Mouse (Mus musculus): Measurements from ENCODE around the gene Ipo4.

Gene Ipo4

DNA sequence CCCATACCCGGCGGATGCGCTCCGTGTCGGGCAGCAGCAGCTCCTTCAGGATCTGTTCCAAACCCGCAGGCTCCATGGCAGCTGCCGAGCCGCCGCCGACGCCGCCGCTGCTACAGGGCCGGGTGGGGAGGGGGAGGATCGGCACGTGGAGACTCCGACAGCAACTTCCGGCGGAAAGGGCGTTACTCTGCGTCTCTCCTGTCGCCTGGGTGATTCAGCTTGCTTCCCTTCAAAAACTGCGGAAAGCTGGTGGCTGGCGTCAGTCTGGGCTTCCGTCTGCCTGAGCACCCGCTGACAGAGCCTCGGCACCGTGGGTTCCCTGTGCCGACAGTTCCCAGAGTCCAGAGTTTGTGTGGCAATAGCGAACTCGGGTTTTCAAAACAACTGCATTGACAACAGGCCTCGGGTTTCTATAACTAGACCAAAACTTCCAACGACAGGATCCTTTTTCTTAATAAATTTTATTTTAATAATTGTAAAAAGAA lies at the start of gene Ipo4:
TSS of gene Ipo4 (minus strand) at position 435 of the 485 bp plus-strand sequence.
- DNase-seq (ENCODE audit: low spot score in 2 of 2): peak; percentile 83 to 84

DNA sequence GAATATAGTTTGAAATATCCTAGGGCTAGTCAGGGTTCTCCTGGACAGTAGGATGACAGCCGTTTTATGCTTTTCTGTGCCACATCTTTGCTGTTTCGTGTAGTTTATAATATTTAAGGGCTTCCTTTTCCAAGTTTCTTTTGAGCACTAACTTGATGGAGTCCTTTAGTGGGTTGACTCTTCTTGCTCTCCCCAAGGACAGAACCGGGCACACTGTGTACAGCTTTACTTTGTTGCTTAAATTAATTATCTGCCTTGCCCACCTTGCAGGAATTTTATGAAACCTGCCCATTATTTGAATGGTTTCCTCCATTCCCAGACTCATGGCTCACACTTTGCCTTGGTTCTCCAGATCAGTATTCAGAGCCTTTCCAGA lies 46.3 kb upstream of the Ipo4 start:
- DNase-seq (ENCODE audit: low spot score in 2 of 2): no peak

DNA sequence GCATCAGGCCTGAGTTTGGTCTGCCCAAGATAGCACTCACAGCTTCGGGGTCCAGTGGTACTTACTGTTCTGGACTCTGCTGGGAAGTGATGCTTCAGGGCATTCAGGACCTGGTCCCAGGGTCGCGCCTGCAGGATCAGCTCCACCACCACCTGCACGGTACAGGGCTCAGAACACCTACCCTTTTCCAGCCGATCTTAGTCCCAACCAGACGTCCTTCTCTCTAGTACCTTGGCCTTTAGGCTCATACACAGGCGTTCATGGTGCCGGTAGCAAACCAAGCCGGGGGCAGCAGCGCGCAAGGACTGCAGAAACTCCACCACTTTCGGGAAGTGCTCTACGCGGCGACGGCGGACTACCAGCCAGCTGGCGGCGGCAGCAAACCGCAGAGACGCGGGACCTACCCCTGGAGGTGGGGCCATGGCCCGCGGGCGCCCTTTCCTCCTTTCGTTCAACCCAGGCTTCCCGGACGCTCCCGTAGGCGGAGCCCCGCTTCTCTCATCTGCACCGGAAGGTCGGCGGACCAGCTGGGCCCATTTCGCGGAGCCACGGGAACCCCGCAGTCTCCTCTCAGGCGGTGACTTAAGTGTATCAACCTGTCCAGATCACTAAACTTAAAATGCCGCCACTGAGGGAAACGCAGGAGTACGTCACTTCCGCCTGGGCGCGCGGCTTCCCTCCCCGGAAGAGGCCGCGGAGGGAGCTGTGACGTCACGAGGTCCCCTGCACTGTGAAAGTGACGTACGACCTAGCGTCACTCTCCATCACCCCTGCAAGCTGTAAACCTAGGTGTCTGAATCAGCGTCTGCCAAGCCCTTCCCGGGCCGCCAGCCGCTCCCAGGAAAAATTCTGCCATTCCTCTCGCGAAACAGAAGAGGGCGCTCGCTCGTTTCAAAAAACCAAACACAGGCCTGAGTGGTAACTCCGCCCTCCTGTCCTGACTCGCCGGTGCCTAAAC lies 45.7 kb upstream of the Ipo4 start, which contains the start of gene Tinf2:
TSS of gene Tinf2 (minus strand) at position 661 of the 958 bp plus-strand sequence.
- DNase-seq (ENCODE audit: low spot score in 2 of 2): peak; percentile 91 to 92

DNA sequence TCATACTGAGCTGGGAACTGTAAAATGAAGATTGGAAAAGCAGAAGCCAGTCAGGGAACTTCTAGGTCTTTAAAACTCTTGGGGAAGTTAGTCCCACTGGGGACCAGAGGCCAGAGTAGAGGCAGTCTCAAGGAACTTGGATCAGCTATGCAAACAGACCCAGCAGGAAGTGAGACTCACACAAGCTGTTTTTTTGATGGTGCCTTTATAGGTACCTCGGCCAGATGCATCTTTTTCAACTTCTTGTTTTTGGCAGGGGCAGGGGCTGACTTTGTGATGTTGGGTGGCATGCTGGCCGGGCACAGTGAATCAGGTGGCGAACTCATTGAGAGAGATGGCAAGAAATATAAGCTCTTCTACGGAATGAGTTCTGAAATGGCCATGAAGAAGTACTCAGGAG lies 41.9 kb upstream of the Ipo4 start:
- DNase-seq (ENCODE audit: low spot score in 2 of 2): peak; percentile 47 to 48

DNA sequence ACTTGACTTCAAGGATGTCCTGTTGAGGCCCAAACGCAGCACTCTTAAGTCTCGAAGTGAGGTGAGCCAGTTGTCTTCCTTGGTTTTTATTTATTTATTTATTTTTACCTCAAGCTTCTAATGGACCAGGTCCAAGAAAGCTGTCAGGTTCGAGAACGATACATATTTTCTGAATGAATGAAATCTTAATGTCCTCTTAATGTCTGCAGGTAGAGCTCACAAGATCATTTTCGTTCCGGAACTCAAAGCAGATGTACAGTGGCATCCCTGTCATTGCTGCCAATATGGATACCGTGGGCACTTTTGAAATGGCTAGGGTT lies 36.9 kb upstream of the Ipo4 start:
- no peak for DNase-seq (ENCODE audit: low spot score in 2 of 2)

DNA sequence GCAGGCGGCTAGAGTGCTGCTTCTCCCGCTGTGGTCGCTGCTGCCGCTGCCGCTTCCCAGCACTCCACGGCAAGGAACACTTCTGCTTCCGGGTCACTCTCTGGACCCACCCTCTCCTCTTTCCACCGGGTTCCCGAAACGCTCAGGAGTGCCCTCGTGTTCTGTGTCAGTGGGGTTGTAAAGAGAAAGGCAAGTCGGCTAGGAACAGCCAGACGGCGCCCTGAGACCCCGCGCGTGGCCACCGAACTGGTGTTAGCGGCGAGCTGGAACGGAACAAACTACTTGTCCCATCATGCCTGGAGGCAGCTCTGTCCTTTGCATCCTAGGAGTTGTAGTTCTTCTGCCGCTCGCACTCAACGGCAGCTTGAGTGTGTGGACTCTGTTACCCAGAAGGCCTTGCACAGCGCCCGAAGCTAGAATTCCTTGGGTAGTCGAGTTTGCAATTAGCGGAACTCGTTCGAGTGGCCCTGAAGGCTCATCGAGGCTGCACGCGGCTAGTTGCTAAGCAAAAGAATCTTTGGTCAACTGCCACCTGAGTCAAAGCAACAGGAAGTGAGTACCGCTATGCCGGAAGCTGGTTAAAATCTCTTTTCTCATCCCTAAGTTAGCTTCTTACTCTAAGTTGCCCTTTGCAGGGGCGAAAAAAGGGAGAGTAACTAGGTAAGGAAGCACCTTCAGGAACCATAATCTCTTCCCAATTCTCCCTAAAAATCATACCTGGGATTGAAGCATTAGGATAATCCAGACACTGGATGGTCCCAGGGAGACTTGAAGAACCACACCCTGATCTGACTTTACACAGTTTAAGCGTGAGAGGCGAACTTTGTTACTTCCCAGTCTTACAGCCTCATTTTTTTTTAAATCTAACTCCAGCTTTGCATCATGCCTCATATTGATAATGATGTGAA lies 36.3 kb upstream of the Ipo4 start, which contains the start of the genes Gmpr2 and Nedd8:
TSS of gene Gmpr2 (plus strand) at position 109 of the 908 bp plus-strand sequence.
TSS of gene Nedd8 (minus strand) at position 292 of the 908 bp plus-strand sequence.
- peak; percentile 95 for DNase-seq (ENCODE audit: low spot score in 2 of 2)

DNA sequence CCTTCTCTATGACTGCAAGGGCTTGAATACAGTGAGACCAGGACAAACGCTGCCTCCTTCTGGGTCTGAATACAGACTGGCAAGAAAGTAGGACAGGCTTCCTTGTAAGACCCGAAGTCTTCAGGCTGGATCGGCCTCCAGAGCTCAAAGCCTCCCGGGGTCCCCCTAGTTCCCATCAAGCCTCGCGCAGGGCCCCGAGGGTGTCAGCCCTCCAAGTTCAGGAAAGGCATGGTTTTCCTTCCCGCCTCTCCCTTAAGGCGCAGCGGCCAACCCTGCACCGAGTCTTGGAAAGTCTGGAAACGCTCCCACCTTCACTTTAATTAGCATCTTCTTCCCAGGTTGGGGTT lies 35.7 kb upstream of the Ipo4 start:
- no peak for DNase-seq (ENCODE audit: low spot score in 2 of 2)

DNA sequence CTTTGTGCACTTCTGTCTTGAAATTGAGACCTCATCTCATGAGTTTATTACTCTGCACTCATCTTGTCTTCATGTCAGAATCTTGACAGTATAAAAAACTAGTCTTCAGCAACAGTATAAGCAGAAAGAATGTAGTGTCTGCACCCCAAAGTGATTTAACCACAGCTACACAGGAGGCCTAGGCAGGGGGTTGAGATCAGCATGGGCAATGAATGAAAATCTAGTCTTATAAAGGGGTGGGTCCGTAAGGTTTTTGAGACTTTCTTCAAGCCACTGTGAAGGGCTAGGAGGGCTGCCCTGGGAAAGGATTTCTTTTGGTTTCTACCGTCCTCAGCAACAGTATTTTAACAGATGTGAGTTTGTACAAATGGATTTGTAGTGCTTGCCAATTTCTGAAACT lies 24.9 kb upstream of the Ipo4 start:
- DNase-seq (ENCODE audit: low spot score in 2 of 2): no peak

DNA sequence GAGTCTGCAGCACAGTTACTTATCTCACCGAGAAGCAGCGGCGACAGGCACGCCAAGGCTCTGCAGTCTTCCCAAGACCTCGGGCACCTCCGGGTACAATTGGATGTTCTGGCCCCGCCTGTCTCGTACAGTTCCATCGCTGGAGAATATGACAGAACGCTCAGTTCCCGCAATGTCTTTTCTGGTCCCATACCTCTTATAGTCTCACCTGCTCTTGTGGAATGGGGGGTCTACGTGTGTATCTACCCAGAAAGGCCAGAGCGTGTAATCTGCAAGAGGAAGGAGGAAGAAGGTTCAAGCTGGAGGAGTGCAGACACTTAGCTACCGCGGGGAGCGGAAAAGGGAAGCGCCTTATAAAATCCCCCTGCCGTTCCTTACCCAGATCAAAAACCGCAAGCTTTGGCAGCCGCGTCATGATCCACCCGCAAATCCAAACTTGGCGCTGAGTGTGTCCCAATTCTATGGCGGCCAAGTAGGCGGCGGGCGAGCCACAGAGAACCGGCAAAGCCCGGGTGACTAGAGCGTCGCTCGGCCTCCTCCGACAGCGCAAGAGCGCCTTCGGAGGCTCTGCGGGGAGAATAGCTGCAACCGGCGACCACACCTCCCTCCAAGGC lies 24.3 kb upstream of the Ipo4 start, which contains the start of gene Mdp1:
TSS of gene Mdp1 (minus strand) at position 549 of the 614 bp plus-strand sequence.
- peak; percentile 77 for DNase-seq (ENCODE audit: low spot score in 2 of 2)

DNA sequence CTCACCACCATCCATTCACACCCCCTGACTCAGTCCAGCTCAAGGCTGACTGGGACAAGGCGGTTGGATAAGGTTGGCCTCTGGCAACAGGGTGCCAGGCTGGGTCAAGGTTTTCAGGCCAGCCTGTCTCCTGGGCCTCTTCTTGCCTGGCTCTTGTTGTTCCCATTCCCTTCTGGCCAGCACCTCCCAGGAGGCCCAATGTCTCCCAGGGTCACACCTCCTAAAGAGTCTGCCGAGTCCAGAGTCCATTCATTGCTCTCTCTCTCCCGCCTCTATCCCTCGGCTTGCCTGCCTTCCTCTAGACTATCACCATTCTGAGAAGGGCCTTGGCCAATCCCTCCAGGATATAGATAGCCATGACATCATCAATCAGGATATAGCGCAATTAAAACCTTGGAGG lies 22.3 kb upstream of the Ipo4 start:
- DNase-seq (ENCODE audit: low spot score in 2 of 2): no peak

DNA sequence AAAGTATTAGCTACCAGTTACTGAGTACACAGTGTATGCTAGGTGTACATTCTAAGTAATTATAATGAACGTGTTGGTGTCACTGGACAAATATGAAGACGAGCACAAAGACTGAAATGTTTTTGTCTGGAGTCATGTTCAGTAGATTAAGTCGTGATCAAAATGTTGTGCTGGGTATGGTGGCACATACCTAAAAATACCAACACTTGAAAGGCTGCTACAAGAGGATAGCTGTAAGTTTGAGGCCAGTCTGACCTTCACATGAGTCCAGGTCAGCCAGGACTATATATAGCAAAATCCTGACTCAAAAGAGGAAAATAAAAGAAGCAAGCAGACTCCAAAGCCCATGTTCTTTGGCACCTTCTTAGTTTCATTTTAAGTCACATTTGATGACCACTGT lies 21.2 kb upstream of the Ipo4 start:
- no peak for DNase-seq (ENCODE audit: low spot score in 2 of 2)

DNA sequence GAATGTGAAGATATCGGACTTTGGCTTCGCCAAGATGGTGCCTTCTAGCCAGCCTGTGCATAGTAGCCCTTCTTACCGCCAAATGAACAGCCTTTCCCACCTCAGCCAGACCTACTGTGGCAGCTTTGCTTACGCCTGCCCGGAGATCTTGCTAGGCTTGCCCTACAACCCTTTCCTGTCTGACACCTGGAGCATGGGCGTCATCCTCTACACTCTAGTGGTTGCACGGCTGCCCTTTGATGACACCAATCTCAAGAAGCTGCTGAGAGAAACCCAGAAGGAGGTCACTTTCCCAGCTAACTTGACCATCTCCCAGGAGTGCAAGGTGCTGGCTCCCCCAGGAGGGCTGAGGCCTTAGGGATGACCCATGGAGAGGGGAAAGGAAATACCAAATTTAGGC lies 15.8 kb upstream of the Ipo4 start:
- DNase-seq (ENCODE audit: low spot score in 2 of 2): no peak

DNA sequence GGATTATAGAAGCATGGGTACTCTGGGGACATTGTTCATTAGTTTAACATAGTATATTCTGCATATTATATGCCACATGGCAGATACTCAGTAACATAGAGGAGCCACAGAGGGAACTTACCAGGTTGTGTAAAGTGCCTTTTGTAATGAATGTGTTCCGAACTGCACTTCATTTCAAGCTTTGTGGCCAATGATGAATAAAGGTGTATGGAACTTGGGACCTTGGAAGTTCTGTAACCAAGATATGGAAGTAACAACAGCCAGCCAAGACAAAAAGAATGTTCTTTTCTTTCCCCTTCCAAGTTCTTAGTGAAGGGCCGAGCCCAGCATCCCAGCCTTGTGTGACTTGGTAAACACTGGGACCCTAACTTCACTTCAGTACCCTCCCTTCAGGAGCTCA lies 14.1 kb upstream of the Ipo4 start, which contains the start of gene Tssk4:
TSS of gene Tssk4 (plus strand) at position 301 of the 400 bp plus-strand sequence.
- no peak for DNase-seq (ENCODE audit: low spot score in 2 of 2)

DNA sequence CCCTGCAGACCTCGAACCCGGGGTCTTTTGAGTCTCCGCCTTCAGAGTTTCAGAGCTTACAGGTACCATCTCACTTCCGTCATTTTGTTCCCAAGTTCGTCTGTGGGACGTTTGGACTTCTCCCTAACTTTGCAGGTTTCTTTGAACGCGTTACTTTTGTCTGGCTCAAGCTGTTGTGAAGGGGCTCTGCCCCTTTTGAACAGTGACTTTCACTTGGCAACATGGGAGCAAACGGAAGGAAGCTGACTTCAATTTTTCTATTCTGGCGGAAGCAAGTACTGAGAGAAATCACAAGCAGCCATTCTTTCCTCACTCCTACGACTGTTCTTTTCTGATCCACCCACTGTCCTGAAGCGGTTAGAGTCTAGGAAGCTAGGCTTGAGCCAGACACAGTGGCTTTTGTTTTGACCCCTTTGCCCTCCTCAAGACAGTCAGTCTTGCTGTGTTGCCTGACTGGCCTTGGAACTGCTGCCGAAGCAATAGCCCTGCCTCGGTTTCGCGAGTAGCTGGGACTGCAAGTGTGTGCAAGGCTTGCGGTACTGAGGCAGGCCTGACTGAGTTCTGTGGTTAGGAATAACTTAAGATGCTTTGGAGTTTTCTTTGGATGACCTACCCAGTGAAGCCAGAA lies 8.6 kb upstream of the Ipo4 start:
- DNase-seq (ENCODE audit: low spot score in 2 of 2): peak; percentile 10 to 18

DNA sequence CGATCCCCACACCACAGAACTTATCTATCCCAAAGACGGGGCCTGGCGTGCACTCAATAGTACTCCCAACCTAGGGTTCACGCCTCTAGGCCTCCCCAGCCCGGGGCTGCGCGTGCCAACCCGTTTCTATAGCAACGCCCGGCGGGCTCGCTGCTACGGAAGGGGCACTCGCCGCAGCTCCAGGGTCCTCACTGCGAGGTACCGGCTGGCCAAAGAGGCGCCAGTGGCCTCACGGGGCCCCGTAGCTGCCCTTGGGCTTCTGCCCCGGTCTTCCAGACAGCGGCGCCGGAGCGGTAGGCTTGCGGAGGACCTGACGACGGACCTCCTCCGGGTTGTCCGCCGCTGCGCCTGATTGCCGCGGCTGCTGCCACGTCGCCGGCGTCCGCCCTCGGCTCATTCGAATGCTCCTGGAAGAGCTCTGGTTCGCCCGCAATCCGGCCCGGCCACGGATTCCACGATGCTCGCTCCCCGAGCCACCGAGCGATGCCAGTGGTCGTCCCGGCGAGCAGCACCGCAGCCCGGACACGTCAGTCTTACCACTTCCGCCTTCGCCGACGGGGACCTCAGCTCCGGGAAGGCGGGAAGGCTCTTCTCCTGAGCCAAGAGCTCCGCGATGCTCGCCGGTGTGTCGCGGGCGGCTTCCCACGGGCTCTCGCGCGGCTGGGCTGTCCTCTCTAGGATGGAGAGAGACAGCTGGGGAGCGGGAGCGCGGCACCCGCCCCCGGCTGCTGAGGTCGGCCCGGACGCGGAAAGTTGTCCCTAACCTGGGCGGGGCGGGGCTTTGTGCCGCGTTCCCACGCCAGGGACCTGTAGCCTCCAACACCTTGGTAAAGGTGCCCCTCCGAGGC lies 7.5 kb upstream of the Ipo4 start, which contains the start of gene Tm9sf1:
TSS of gene Tm9sf1 (minus strand) at position 747 of the 848 bp plus-strand sequence.
- peak; percentile 83 for DNase-seq (ENCODE audit: low spot score in 2 of 2)

DNA sequence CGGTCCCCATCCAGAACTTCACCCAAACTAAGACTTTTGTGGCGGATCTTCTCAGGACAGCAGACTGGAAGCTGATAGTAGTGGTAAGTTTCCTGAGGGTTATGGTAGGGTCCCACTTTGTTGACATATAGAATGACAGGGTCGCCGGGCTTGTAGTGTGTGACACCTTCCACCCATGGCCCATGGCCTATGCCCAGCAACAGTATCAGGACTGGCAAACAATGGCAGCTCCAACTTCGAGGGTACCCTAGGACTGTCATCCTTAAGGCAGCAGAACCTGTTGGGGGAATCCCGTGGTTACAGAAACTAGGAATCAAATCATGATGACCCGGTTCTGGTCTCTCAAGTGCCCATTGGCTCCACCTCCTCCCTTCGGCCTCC lies 6.9 kb upstream of the Ipo4 start:
- no peak for DNase-seq (ENCODE audit: low spot score in 2 of 2)

DNA sequence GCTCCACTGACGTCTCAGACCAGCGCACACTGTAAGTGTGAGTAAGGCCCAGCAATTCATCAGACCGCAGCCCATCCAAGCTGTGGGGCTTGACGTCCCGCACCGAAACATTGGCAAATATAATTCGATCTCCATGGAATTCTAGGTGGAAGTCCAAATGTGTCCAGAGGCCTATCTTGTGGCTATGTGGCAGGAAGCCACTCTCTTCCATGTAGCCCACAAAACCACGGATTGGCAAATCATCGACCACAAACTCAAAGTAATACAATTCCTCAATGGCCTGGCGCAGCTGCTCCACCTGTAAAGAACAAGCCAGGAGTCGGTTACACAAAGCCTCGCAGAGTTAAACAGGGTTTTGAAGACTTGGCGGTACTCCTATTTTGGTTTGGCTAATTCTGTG lies 5.5 kb upstream of the Ipo4 start:
- no peak for DNase-seq (ENCODE audit: low spot score in 2 of 2)

DNA sequence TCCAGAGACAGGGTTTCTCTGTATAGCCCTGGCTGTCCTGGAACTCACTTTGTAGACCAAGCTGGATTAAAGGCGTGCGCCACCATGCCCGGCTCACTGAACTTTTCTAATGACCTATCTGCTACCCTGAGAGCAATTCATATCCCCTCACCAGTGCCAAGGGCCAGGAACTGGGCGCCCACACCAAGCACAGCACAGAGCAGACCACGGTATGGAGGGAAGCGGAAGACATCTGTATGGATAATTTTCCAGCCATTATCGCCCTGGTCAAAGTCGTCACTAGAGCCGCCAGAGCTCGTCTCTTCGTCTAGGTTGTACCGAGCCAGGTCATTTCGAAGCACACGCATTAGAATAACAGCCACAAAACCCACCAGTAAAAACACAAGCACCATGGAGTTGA lies 5.1 kb upstream of the Ipo4 start:
- DNase-seq (ENCODE audit: low spot score in 2 of 2): no peak

DNA sequence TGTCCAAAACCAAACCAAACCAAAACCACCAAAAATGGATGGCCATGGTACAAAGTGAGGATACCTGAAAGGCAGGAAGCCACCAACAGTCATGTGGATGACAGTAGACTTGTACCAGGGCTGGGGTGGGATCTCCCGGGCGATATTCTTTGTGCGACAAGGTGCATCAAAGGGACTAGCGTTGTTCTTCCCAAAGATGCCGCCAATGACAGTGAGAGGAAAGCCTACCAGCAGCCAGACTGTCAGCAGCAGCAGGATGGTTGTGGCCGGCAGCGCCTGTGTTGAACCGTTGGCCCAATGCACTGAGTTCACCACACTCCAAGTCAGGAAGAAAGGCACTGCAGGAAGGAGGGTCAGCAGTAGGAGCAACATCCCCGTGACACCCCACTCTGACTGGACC lies 2.0 kb upstream of the Ipo4 start, which contains the start of gene Gm49378:
TSS of gene Gm49378 (minus strand) at position 101 of the 400 bp plus-strand sequence.
- DNase-seq (ENCODE audit: low spot score in 2 of 2): no peak

DNA sequence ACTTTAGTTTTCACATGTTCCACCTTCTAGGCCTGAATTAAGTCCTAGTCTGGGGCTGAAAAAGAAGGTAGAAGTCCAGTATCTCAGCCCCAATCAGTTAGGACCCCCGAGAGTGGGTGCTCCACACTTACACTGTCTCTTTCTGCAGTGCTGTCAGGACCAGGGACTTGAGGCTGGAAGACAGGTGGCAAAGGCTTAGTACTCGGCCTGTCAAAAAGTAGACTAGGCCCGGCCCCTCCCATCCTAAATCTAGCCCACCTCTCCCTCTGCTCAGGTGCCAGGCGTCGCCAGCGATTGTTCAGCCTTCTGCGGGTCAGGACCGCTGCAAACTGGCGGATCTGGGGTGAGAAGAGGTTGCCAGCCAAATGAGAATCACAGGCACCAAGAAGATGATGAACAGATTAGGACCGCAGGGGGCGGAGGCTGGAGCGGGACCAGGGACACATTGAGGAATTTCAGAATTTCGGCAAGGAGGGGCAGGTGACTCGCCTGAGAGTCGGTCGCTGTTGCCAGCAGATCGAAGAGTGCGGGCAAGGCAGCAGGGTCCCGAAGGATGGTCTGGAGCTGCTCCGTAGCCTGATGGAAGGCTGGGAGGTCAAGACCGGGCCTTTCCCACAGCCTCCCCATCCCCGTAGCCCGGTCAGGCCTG lies 759 bp downstream of the Ipo4 start:
- no peak for DNase-seq (ENCODE audit: low spot score in 2 of 2)
